Mouse (Mus musculus) thymus, adult 2 months (tissue): ENCODE measurements at regions not wholly inside any gene's neighbourhood (a gene's known extent, or its start where the extent isn't known, plus 50 kb on each side); places are given as distances from the start of the nearest gene placed in this dataset.

Experiments
- CTCF ChIP-seq: fragments of 200-500 bp; IDR thresholded peaks from 2 replicates; pipeline ENCODE4 v1.5.1; 2012; ENCODE audit warnings: mild to moderate bottlenecking, control low read depth, low read length, moderate library complexity, borderline replicate concordance; ENCODE audit not compliant: control insufficient read depth, poor library complexity, insufficient read depth; ENCODE audit errors: extremely low read depth
- POLR2A ChIP-seq: fragments of 200-500 bp; IDR thresholded peaks from 2 replicates; pipeline ENCODE4 v1.6.1; 2012; ENCODE audit warnings: mild to moderate bottlenecking, low read length, control low read depth, moderate library complexity; ENCODE audit not compliant: control insufficient read depth, poor library complexity, insufficient read depth; ENCODE audit errors: extremely low read depth

DNA sequence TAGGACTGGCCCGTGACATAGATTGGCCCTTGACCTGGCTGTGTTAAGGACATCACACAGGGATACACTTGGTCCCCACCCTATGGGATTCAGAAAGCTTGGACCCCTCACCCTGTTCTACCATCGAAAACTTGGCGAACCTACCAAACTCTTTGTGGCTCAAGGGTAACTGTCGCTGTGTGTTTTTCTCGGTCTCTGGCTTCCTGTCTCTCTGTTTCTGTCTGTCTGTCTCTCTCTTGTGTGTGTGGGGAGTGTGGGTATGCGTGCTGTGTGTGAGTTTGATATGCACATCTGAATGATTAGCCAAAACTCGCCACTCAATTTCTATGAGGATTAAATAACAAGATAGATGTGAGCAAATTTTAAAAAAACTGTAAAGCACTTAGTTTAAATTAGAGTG, 66.0 kb upstream of the Maml3 start:
- TF ChIP-seq POLR2A = no peak
- no peak for TF ChIP-seq CTCF
